Mouse (Mus musculus): Measurements from ENCODE around the gene Fezf1. TPM values are rescaled to one million over a fixed set of nuclear protein-coding genes. Genes with fewer than 3 reads are reported as not detected.

The Fezf1 gene
- polyA plus RNA-seq, 1 experiment from 2014 or later, result 0.26 TPM

- H3K27me3 ChIP-seq, result peaks cover 92% of the 10 kb centered on the region
- 2% methylated on average over 23 of the region's 23 CpGs for WGBS
- no peak overlapping the region for H3K9ac ChIP-seq
- no peak overlapping the region for H3K27ac ChIP-seq
- H3K4me1 ChIP-seq, result peaks cover 17% of the 10 kb centered on the region; the same call in 1 of the 2 replicates
- H3K9me3 ChIP-seq (replicated peaks), result no peaks in the 10 kb centered on the region
- no peak overlapping the region for H3K4me2 ChIP-seq (replicated peaks)
- no peak for ATAC-seq (ENCODE audit: low FRiP score)
- no peak overlapping the region for H3K4me3 ChIP-seq
- no peaks in the 10 kb centered on the region for H3K36me3 ChIP-seq
These were observed 2.6 kb downstream of the Fezf1 start for GRCm38 (mm10) chr6:23245545-23246011.

- H3K4me3 ChIP-seq, result no peak overlapping the region
- peaks cover 87% of the 10 kb centered on the region for H3K27me3 ChIP-seq
- no peak overlapping the region for H3K27ac ChIP-seq
- no peaks in the 10 kb centered on the region for H3K36me3 ChIP-seq
- peaks cover 17% of the 10 kb centered on the region; the same call in 1 of the 2 replicates for H3K4me1 ChIP-seq
- ATAC-seq (ENCODE audit: low FRiP score), result no peak
- H3K9me3 ChIP-seq (replicated peaks), result no peaks in the 10 kb centered on the region
- no peak overlapping the region for H3K9ac ChIP-seq
- WGBS, result 18% methylated on average over 9 of the region's 9 CpGs
- H3K4me2 ChIP-seq (replicated peaks), result no peak overlapping the region
These were observed 3.0 kb downstream of the Fezf1 start for GRCm38 (mm10) chr6:23245121-23245520.

- Histone ChIP-seq H3K9me3 (replicated peaks) (no peaks in the 10 kb centered on the region), H3K9ac (no peak overlapping the region), H3K4me2 (replicated peaks) (no peak overlapping the region), H3K27me3 (peaks cover 77% of the 10 kb centered on the region), H3K36me3 (no peaks in the 10 kb centered on the region), H3K4me3 (no peak overlapping the region), H3K4me1 (peaks cover 14% of the 10 kb centered on the region; the same call in 1 of the 2 replicates), H3K27ac (no peak overlapping the region)
- 1% methylated on average over 15 of the region's 15 CpGs for WGBS
- no peak for ATAC-seq (ENCODE audit: low FRiP score)
These were observed 4.1 kb downstream of the Fezf1 start for GRCm38 (mm10) chr6:23243821-23244760.

- no peak overlapping the region for H3K4me3 ChIP-seq
- ATAC-seq (ENCODE audit: low FRiP score), result no peak
These were observed 36.7 kb downstream of the Fezf1 start for GRCm38 (mm10) chr6:23211499-23211898.

GRCm38 (mm10) chr6:23207791-23208190, 40.4 kb downstream of the Fezf1 start:
- ATAC-seq (ENCODE audit: low FRiP score), result no peak
- Histone ChIP-seq H3K27me3 (no peaks in the 10 kb centered on the region), H3K9ac (no peak overlapping the region), H3K27ac (no peak overlapping the region), H3K4me3 (no peak overlapping the region), H3K36me3 (no peaks in the 10 kb centered on the region), H3K9me3 (replicated peaks) (no peaks in the 10 kb centered on the region), H3K4me1 (no peaks in the 10 kb centered on the region), H3K4me2 (replicated peaks) (no peak overlapping the region)
- 60% methylated on average over 4 of the region's 4 CpGs for WGBS

More at GRCm38 (mm10) chr6:23211499-23211898, 36.7 kb downstream of the Fezf1 start:
- Histone ChIP-seq H3K36me3 (no peaks in the 10 kb centered on the region), H3K27me3 (no peaks in the 10 kb centered on the region), H3K9ac (no peak overlapping the region), H3K27ac (no peak overlapping the region), H3K9me3 (replicated peaks) (no peaks in the 10 kb centered on the region), H3K4me2 (replicated peaks) (no peak overlapping the region), H3K4me1 (no peaks in the 10 kb centered on the region)
- 60% methylated on average over 3 of the region's 3 CpGs for WGBS

- Histone ChIP-seq H3K36me3 (no peaks in the 10 kb centered on the region), H3K4me3 (no peak overlapping the region), H3K9me3 (replicated peaks) (no peaks in the 10 kb centered on the region), H3K4me2 (replicated peaks) (no peak overlapping the region), H3K27ac (no peak overlapping the region), H3K4me1 (no peaks in the 10 kb centered on the region), H3K9ac (no peak overlapping the region), H3K27me3 (no peaks in the 10 kb centered on the region)
- peak; percentile 8; the same call in 1 of the 2 replicates for ATAC-seq (ENCODE audit: low FRiP score)
- WGBS, result 81% methylated on average over 11 of the region's 11 CpGs
These were observed 45.5 kb downstream of the Fezf1 start for GRCm38 (mm10) chr6:23202630-23203029.

Other genes with a start within 250 kb of the Fezf1 start
- 3.5 and 3.6 TPM in 2 replicates for gene Aass, start 115.4 kb downstream of the Fezf1 start, polyA plus RNA-seq (2016; fragmentation: Nextera tagmentation; extraction: Ambion mirVana)

Measured in hindbrain, embryonic 12.5 days (tissue).